14 mouse cellular contexts compared by ENCODE assay signal in genomic region chr7:67500076-67500828, GRCm38 (mm10).
DNase-seq lines count a peak whose midpoint lies in the region; ATAC-seq lines count a peak whose summit lies in the region.
"Had no signal": no experiment of that assay in that cellular context is flagged by ENCODE, and none has a peak within 500 bp of the region (broad histone marks: within the 10 kb centered on the region; RNA-seq: fewer than 3 reads in every experiment).

No protein-coding gene starts in this region.

- WGBS in embryonic facial prominence, embryonic 11.5 days, result 47% methylated on average over 11 of the region's 11 CpGs
- WGBS in limb, embryonic 15.5 days, result 40% methylated on average over 11 of the region's 11 CpGs

- H3K9ac ChIP-seq in embryonic facial prominence, embryonic 11.5 days (replicated peaks; ENCODE audit: low read length), result no peak overlapping the region
- H3K9ac ChIP-seq in limb, embryonic 15.5 days, result no peak overlapping the region

- H3K27me3 ChIP-seq in embryonic facial prominence, embryonic 11.5 days (ENCODE audit: control insufficient read depth, insufficient read depth, low read length), result no peaks in the 10 kb centered on the region
- no peaks in the 10 kb centered on the region for H3K27me3 ChIP-seq in limb, embryonic 15.5 days

- 0 out of 2 replicates have a peak overlapping the region, but pooled peaks have one; percentile 28 for H3K27ac ChIP-seq in embryonic facial prominence, embryonic 11.5 days (replicated peaks; ENCODE audit: low read depth, low read length)
- peak overlapping the region; percentile 71 for H3K27ac ChIP-seq in limb, embryonic 15.5 days

- no peaks in the 10 kb centered on the region for H3K36me3 ChIP-seq in embryonic facial prominence, embryonic 11.5 days (replicated peaks; ENCODE audit: control insufficient read depth, insufficient read depth, low read depth, low read length)
- no peaks in the 10 kb centered on the region for H3K36me3 ChIP-seq in limb, embryonic 15.5 days

- H3K4me3 ChIP-seq in embryonic facial prominence, embryonic 11.5 days (ENCODE audit: low read depth, low read length), result no peak overlapping the region
- H3K4me3 ChIP-seq in limb, embryonic 15.5 days, result no peak overlapping the region
- H3K4me3 ChIP-seq: erythroblast, embryonic 14.5 days had no signal

- intact Hi-C loops in heart, postnatal 36 days (cut with DNase I), result no loop called here

- peaks cover 4% of the 10 kb centered on the region; the same call in 1 of the 2 replicates for H3K4me1 ChIP-seq in embryonic facial prominence, embryonic 11.5 days (ENCODE audit: control insufficient read depth, insufficient read depth, low read length)
- peaks cover 29% of the 10 kb centered on the region for H3K4me1 ChIP-seq in limb, embryonic 15.5 days

- H3K4me2 ChIP-seq in embryonic facial prominence, embryonic 11.5 days (ENCODE audit: low read depth, low read length), result no peak overlapping the region
- H3K4me2 ChIP-seq in limb, embryonic 15.5 days, result no peak overlapping the region
- H3K4me2 ChIP-seq: midbrain, embryonic 11.5 days had no signal

- DNase-seq in heart, adult 11 months, result peak; percentile 87
- DNase-seq in heart, postnatal 36 days, result no peak
- no peak for DNase-seq in embryonic facial prominence, embryonic 11.5 days (ENCODE audit: low spot score)
- DNase-seq in thymus, postnatal 14 days, result peak; percentile 85
- DNase-seq in frontal cortex, postnatal 25 days (ENCODE audit: low spot score in 2 of 2), result no peak
- no peak for DNase-seq in spleen, adult 18-20 months
- DNase-seq: B cell, adult 2 months; kidney, adult 11 months; kidney, postnatal 4 days had no signal

- H3K9me3 ChIP-seq in embryonic facial prominence, embryonic 11.5 days (replicated peaks; ENCODE audit: control insufficient read depth, low read length), result no peaks in the 10 kb centered on the region
- no peaks in the 10 kb centered on the region for H3K9me3 ChIP-seq in limb, embryonic 15.5 days

- no peak for ATAC-seq in embryonic facial prominence, embryonic 11.5 days (replicated peaks; ENCODE audit: insufficient number of reproducible peaks, low FRiP score, low TSS enrichment, low read depth)
- no peak for ATAC-seq in limb, embryonic 15.5 days (ENCODE audit: insufficient number of reproducible peaks, low FRiP score, low TSS enrichment, low read depth)
- ATAC-seq in inflammation-experienced regulatory T-cells, adult 6 months, result no peak
- ATAC-seq: lung, postnatal 0 days had no signal

Comparison
In these comparisons a context has a peak if more than half of its experiments do, and no peak if none do; other contexts are left out.
1. DNase-seq: peak in heart, adult 11 months (single experiment) and thymus, postnatal 14 days (single experiment); none in heart, postnatal 36 days (0 of 2), embryonic facial prominence, embryonic 11.5 days (single experiment), frontal cortex, postnatal 25 days (0 of 2) and spleen, adult 18-20 months (0 of 2).